Mouse (Mus musculus): ENCODE data around the gene Lgi4.

The Lgi4 gene

DNA sequence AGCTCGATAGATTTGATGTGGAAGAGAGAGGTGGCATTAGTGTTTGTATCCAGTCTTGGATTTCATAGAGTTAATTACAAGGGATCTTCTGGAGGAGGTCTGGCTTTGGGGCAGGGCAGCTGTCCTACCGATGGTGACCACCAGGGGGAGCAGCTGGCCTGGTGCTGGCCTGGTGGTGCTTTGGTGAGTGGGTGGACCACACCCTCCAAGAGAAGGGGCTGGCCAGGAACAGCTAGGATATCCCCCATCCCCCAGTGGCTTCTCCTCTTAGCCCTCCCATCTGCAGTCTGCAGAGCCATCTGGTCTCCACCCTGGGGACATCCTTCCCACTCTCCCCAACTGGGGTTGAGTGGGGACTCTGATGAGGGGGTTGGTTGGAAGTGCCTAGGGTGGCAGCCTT lies at the start of gene Lgi4:
Lgi4 (plus strand) TSS at position 235 of the 400 bp plus-strand sequence.
- DNase-seq (ENCODE audit: inconsistent age in 2 of 2, low spot score in 1 of 2) = peak; percentile 83 to 95

DNA sequence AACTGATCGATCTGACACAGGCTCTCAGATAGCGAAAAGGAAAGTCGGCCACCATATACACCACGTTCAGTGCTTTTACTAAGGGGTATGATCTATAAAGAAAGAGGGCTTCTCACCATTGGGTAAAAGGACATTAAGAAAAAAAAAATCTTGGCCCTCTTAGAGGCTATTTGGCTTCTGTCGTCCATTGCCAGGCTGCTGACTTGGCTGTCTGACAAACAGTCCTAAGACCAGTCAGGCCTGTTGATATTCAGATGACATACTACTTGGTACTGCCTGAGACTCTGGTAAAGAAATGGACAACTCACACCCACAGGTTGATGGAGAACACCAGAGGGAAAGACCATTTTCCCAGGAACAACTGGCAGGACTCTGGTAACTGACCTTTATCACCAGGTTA lies 46.2 kb upstream of the Lgi4 start:
- peak in 1 of 2 experiments; percentile 46 for DNase-seq (ENCODE audit: inconsistent age in 2 of 2, low spot score in 1 of 2)

DNA sequence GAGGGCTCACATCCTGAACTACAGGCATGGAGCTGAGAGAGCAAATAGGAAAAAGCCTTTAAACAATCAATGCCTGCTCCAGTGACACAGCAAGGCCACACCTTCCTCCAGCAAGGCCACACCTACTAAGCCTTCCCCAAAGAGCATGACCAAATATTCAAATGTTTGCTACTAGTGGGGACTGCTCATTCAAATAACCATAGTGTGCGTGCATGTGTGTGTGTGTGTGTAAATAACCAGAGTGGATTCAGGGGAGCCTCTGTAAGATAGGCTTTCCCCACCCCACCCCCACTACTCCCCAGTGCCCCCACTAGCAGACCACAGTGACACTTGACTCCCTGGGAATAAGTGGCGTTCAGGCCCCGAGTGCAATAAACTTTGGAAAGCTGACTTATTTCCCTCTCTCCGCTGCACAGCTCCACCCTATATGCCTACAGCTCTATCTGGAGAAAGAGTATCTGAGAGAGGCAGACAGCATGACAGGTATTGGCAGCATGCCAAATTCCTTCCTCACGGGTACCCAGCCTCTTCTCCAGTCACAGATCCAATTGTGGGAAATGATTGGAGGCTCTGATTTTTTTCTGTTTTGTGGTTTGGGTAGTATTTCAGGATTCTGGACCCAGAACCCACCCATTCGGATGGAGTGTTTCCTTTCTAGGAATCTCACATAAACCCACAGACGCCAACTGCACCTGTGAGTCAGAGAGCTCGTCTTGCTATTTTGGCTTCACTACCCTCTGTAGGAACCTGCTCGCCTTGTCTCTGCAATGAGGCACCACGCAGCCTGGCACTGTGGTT lies 41.8 kb upstream of the Lgi4 start:
- peak; percentile 33 to 75 for DNase-seq (ENCODE audit: inconsistent age in 2 of 2, low spot score in 1 of 2)

DNA sequence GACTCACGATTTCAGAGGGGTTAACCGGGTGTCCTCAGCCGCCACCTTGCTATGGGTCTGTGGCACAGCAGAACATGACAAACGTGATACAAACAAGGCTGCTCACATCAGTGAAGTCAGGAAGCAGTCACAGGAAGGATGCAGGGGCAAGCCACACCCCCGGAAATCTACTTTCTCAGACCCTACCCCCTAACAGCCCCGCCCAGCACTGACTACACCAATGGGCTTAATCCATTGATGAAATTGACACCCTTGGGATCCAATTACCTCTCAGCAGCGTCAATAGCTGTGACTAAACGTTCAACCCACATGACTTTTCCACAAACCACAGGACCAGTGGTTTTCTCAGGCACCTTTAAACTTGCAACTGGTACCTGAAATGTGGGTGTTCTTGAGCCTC lies 30.5 kb upstream of the Lgi4 start:
- no peak for DNase-seq (ENCODE audit: inconsistent age in 2 of 2, low spot score in 1 of 2)

DNA sequence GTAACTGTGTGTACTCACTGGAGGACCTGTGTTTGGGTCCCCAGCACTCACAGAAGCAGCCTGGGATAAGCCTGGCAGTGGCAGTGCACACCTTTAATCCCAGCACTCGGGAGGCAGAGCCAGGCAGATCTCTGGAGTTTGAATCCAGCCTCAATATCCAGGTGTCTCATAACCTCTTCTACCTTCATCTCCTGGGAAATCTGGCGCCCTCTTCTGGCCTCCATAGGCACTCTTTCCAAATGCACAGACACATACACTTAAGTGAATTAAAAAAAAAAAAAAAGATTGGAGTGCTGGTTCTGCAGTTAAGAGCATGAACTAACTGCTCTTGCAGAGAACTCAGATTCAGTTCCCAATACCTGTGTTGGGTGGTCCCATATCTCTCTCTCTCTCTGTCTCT lies 28.4 kb upstream of the Lgi4 start:
- DNase-seq (ENCODE audit: inconsistent age in 2 of 2, low spot score in 1 of 2) = no peak

DNA sequence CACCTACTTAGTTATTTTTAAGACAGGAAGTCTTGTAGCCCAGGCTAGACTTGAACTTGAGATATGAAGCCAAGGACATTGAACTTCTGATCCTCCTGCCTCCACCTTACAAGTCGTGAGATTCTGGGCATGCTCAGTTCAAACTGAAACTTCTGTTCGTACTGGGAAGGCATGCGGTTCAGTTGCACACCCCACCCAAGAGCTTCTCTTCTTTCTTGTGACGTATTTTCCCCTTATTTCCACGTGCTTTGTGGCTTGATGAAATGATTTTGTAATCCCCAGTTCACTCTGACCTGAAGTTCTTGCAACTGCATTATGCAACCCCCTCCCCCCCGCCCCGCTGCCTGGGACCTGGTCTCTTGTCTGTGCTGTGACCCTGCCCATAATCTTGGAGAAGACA lies 27.4 kb upstream of the Lgi4 start:
- DNase-seq (ENCODE audit: inconsistent age in 2 of 2, low spot score in 1 of 2) = no peak

DNA sequence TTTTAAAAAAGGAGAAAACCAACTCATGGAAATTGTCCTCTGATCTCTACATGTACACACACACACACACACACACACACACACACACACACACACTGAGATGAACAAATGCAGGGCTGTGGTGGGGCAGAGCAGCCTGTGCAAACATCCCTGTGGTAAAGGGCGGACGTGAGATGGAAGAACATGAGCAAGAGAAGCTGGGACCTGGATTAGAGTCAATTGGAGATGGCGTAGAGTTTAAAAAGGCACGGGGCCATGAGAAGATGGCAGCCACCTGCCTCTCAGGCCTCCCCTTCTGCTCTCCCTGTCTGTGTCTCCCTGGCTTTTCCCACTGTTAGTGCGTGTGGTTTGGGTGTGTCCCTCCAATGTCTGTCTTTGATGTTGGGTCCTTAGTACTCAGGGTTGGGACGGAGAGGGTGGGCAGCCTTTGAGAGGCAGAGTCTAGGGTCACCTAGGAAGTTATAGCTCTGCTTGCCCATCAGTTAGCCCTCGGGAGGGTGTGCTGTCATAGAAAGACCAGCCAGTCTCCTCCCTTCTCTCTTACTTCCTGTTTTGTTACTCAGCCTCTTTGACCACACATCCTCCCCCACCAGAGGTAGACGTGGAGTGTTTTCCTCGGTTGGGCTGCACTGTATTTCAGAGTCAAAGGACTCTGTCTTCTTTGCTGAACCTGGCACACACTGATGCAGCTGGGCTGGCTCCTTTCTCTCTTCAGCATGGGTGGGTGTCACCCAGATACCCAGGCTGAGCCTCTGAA lies 25.6 kb upstream of the Lgi4 start:
- no peak for DNase-seq (ENCODE audit: inconsistent age in 2 of 2, low spot score in 1 of 2)

DNA sequence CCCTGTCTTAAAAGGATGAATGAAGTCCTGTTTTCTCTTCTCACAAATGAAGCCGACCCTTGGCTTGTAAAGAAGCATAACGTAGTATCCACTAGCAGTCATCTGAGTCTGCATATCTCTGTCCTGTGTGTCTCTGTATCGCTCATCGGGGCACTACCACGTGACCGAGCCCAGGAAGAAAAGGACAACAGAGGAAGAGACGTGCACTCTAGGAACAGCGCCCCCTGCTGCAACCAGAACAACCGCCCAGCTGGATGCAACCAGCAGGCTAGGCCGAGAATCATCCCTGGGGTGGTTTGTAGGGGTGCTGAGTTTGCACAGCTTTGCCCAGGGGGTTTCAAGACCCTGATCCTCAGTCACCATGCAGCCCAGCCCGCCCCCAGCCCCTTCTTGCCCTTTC lies 24.4 kb upstream of the Lgi4 start:
- peak in 1 of 2 experiments; percentile 50 for DNase-seq (ENCODE audit: inconsistent age in 2 of 2, low spot score in 1 of 2)

DNA sequence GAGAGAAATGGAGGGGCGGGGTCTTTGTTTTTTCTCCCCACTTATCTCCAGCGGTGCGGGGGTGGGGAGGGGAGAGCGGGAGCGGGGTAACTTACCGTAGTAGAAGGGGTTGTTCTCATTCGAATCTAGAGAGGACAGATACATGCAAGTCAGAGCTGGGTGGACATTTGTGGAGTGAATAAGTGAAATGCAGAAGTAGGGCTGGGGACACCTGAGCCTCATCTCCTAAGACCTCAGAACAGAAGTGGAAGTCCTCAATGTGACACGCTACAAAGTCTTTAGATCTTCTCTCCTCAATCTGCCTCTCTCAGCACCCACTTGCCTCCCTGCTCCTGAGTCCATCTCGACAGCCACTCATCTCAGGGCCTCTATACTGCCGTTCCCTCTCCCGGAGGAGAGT lies 23.9 kb upstream of the Lgi4 start:
- no peak for DNase-seq (ENCODE audit: inconsistent age in 2 of 2, low spot score in 1 of 2)

DNA sequence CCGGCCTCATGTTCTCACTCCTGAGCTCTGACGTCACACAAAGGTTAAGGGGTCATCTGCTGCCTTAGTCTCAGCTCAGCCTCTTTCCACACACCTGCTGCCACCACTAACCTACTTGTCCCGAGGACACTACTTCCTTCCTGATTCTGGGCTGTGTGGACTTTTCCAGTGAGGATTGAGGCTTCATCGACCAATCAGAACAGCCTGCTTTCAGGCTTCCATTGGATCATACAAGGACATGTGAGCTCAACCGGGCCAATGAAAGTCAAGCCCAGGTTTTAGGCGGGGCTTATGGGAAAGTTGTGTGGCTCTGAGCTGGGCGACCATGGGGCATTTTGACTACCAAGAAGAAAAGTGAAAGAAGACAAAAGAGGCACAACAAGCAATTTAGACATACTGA lies 22.2 kb upstream of the Lgi4 start:
- DNase-seq (ENCODE audit: inconsistent age in 2 of 2, low spot score in 1 of 2) = no peak

DNA sequence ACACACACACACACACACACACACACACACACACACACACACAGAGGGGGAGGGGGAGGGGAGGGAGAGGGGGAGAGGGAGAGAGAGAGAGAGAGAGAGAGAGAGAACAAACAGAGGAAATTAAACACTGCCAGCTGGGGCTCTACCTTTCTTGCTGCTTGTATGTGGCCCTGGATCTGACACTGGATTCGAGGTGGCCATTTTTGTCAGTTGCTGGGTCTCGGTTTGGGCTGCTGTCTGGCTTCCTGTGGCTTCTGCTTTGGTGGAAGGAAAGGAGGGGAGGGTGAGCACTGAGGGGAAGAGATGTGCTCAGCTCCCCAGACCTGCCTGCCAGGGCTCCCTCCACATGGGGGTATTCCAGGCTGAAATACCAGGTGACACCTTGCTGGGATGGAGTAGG lies 21.5 kb upstream of the Lgi4 start:
- no peak for DNase-seq (ENCODE audit: inconsistent age in 2 of 2, low spot score in 1 of 2)

DNA sequence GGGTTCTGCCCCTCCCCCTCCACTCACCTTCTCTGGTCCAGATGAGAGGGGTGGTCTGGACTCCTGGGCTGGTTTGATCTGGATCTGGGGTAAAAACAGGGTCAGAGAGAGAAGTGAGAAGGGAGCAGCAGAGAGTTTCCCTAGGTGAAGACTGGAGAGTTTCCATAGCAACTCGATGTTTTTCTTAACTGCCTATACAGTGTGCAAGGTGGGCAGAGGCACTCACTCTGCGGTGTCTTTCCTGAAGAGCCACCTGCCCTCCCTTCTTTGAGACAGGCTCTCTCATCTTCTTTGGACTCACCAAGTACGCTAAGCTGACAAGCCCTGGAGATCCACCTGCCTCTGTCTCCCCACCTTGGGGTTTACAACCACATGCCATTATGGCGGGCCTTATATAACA lies 20.1 kb upstream of the Lgi4 start:
- DNase-seq (ENCODE audit: inconsistent age in 2 of 2, low spot score in 1 of 2) = no peak

DNA sequence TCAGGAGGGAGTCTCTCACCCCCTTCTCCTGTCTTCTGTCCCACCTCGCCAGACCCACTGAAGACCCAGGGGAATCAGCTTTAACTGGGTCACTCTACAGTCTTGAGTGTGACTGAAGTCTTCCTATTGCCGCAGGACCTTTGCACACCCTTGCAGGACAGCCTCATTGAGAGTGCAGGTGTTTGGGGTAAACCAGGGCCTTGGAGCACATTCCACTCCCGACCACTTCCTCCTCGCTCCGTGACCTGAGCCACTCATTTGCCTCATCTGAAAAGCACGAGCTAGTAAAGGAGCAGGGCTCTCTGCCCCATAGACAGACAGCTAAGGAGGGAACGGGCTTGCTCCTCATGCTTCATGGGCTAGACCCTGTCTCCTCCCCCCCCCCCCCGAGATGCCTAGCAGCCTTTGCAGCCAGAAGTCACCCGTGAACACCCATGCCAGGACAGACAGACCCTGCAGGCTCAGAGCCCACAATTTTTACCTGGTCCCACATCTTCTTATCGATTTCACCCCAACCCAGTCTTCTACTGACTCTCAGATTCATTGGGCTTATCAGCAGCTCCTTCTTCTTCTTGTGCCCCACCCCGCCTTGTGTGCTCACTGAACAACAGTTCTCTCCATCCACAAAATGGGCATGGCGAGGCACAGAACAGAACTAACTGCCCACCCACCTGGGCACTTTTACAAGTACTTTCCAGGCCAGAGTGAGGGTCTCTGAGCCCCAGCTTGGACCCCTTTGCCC lies 18.7 kb upstream of the Lgi4 start:
- no peak for DNase-seq (ENCODE audit: inconsistent age in 2 of 2, low spot score in 1 of 2)

DNA sequence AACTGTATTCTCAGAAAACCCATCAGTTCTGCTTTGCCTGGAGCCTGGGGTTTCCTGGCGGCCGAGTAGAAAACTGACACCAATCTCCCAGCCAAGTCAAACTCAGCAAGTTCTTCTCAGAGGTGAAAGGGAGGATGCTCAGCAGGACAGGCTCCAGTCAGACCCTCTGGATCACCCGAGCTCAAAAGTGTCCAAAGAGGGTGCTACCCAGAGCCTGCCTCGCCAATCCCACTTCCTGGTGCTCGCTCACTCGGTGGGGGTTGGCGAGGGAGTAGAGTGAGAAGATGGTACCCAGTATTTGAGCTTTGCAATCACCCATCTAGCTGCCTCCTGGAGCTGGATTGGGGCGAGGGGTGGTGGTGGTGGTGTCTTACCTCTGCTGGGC lies 18.1 kb upstream of the Lgi4 start:
- DNase-seq (ENCODE audit: inconsistent age in 2 of 2, low spot score in 1 of 2) = peak in 1 of 2 experiments; percentile 47

DNA sequence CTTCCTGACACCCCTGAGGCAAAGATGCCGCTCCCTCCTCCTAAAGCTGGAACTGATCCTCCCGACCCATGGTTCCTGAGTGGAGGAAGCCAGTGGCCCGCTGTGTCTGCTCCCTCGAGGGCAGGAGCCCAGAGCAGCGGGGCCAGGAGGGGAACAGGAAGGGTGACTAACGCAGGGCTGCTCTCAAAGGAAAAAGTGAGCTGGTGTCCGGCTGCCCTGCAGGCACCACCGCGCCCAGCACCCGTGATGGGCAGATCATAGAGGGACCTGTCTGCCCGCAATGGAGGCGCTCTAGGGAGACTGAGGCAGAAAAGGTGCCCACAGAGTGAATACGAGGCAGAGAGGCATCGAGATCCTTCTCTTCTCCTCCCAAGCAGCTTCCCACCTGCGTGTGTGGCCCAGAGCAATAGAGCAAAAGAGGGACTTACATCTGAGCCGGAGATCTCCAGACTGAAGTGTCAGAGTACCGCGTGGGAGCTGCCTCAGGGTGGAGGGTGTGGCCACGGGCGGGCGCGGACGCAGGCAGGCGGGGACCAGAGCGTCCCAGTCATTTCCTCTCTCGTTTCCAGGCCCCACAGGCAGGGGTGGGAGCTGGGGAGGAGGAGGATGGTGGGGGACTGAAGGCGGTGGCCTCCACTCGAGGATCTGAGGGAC lies 17.4 kb upstream of the Lgi4 start:
- DNase-seq (ENCODE audit: inconsistent age in 2 of 2, low spot score in 1 of 2) = peak; percentile 76 to 88

DNA sequence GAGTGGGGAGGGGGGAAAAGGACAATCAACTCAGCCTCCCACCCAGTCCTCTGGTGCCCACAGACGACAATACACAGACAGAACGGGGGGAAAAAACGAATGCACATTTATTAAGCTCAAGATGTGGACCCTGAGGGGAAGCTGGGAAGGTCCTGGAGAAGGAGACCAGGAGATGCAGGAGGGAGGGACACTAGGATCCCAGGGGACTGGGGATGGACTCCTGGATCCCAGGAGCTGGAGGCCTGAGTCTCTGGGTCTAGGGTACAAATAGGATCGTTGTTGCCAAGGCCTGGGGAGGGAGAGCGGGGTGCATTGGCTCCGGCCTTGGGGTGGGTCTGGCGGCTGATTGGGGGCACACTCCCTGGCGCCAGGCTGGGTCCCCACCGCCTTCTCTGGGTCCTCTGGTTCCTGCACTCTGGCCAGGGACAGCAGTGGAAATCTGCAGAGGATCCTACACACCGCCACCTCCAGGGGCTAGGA lies 16.7 kb upstream of the Lgi4 start, which contains the start of gene Fxyd5:
Fxyd5 (minus strand) TSS at position 51 of the 480 bp plus-strand sequence.
- no peak for DNase-seq (ENCODE audit: inconsistent age in 2 of 2, low spot score in 1 of 2)

DNA sequence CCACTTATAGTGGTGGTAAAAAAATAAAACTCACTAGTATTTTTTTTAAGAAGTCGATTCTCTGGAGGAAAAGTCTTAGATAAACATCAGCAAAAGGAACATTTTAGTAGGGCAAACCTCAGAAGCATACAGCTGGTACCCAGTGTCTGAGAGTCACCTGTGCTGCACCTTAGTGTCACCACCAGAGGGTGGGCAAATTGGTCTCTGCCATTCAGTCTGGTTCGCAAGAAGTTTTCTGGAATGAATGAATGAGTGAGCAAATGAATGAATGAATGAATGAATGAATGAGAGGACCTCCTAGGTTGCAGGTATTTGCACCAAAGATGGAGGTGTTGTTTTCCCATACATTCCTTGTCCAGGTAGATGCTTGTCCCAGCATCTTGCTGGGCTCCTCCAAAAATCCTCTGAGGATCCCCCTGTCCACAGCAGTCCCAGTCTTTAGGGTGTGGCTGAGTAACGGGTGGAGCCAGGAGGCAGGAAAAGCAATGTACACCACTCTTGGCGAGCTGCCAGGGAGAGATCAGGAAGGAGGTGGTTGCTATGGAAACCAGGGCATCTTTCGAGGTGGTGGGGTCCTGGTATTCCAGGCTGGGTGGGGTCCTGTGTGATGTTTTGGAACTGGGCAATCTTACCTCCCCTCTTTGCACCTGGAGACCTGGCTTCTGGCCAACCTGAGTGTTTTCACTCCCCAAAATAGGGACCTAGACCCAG lies 9.9 kb upstream of the Lgi4 start:
- DNase-seq (ENCODE audit: inconsistent age in 2 of 2, low spot score in 1 of 2) = no peak

DNA sequence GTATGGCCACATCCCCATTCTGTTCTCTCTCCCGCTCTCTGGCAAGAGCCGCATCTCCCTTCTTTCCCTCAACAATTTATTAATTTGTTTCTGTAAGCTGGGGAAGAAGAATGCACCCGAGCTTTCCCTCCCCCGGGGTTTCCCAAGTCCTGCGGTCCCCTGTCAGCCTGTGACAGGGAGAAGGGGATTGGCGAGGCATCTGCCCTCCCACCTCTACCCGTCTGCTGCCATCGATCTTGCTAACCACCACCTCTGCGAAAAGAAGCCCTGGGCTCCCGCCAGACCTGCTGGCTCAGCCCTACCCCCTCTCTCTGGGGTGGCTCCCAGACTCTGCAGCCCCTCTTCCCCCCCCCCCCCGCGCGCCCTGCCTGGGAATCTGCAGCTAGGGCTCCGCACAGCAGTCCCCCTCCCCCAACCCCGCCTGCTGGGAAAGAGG lies 9.3 kb upstream of the Lgi4 start:
- DNase-seq (ENCODE audit: inconsistent age in 2 of 2, low spot score in 1 of 2) = no peak

DNA sequence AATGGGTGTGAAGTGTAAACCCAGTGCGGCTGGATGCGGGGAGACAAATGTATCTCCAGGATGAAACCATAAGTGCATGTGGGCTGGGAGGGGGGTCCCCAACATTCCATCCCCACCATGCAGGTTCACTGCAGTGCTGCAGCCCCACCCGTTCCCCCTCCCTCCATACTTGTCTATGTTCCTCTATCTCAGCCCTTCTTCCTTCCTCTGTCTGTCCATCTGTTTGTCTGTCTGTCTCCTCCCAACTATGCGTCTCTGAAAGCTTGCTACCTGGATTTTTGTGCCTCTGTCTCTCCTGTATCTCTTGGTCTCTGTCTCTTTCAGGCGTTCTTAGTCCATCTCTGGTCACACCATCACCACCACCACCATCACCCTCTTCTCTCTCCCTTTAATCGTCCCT lies 8.7 kb upstream of the Lgi4 start:
- DNase-seq (ENCODE audit: inconsistent age in 2 of 2, low spot score in 1 of 2) = no peak

DNA sequence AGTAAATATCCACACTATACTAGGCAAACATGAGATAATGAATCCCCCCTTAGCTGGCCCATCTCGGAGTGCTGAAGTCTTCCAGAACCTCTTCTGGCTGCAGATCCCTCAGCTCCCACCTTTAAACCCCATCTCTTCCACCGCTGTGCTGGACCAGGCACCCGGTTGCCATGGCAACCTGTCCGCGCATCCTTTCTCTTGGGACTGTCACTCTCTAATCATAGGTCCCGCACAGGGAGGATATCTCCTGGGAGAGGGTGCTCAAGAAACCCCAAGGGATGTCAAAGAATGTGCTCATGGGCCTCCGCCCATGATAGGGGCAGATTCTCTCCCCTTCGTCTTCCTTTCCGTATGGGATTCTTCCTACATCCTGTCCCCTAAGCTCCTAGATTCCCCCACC lies 8.2 kb upstream of the Lgi4 start:
- no peak for DNase-seq (ENCODE audit: inconsistent age in 2 of 2, low spot score in 1 of 2)
